Mouse (Mus musculus) megakaryocyte, embryonic 14.5 days (primary cell): ENCODE measurements around the gene Ak9.

Source experiments
- FLI1 ChIP-seq: IDR thresholded peaks from 2 replicates; pipeline ENCODE4 v1.6.1; 2012; ENCODE audit warnings: low read length, inconsistent platforms, mixed read lengths
- GATA1 ChIP-seq: IDR thresholded peaks from 3 replicates; pipeline ENCODE4 v1.6.1; 2012; ENCODE audit warnings: mixed read lengths, low read length, inconsistent platforms, borderline replicate concordance

GRCm38 (mm10) chr10:41461057-41461722 is 157.4 kb downstream of the Ak9 start:
- no peak for TF ChIP-seq GATA1
- TF ChIP-seq FLI1: no peak
